Mouse (Mus musculus): ENCODE measurements around the gene Adra2a. TPM values are rescaled to one million over a fixed set of nuclear protein-coding genes. Genes with fewer than 3 reads are reported as not detected.

Gene Adra2a
- polyA plus RNA-seq, 1 experiment, result 3.0 TPM

- no peak overlapping the region for H3K4me3 ChIP-seq (ENCODE audit: control insufficient read depth, insufficient read depth, low read length)
- H3K4me1 ChIP-seq (replicated peaks; ENCODE audit: control insufficient read depth, insufficient read depth, low read length), result no peaks in the 10 kb centered on the region
- no peak for DNase-seq
- 81% methylated on average over 5 of the region's 5 CpGs for WGBS
- H3K36me3 ChIP-seq (ENCODE audit: control insufficient read depth, insufficient read depth, low read length), result no peaks in the 10 kb centered on the region
- no peak overlapping the region for H3K27ac ChIP-seq (ENCODE audit: control insufficient read depth, insufficient read depth, low read length)
- no peaks in the 10 kb centered on the region for H3K27me3 ChIP-seq (ENCODE audit: control insufficient read depth, insufficient read depth, low read length)
- no peak for TF ChIP-seq POLR2A (IDR thresholded peaks at IDR 0.05; ENCODE audit: control insufficient read depth, extremely low read depth, insufficient read depth, low read length, poor library complexity)
- TF ChIP-seq CTCF (IDR thresholded peaks at IDR 0.05; ENCODE audit: borderline replicate concordance, control insufficient read depth, extremely low read depth, insufficient read depth, low read length, poor library complexity), result no peak
These were observed 28.4 kb downstream of the Adra2a start for GRCm38 (mm10) chr19:54072233-54072800.

- H3K36me3 ChIP-seq (ENCODE audit: control insufficient read depth, insufficient read depth, low read length), result no peaks in the 10 kb centered on the region
- no peaks in the 10 kb centered on the region for H3K4me1 ChIP-seq (replicated peaks; ENCODE audit: control insufficient read depth, insufficient read depth, low read length)
- WGBS, result 70% methylated on average over 10 of the region's 10 CpGs
- no peaks in the 10 kb centered on the region for H3K27me3 ChIP-seq (ENCODE audit: control insufficient read depth, insufficient read depth, low read length)
- H3K4me3 ChIP-seq (ENCODE audit: control insufficient read depth, insufficient read depth, low read length), result no peak overlapping the region
- no peak overlapping the region for H3K27ac ChIP-seq (ENCODE audit: control insufficient read depth, insufficient read depth, low read length)
- TF ChIP-seq CTCF (IDR thresholded peaks at IDR 0.05; ENCODE audit: borderline replicate concordance, control insufficient read depth, extremely low read depth, insufficient read depth, low read length, poor library complexity) (no peak), POLR2A (IDR thresholded peaks at IDR 0.05; ENCODE audit: control insufficient read depth, extremely low read depth, insufficient read depth, low read length, poor library complexity) (no peak)
- DNase-seq, result no peak
These were observed 32.7 kb downstream of the Adra2a start for GRCm38 (mm10) chr19:54076362-54077349.

GRCm38 (mm10) chr19:54081303-54081702, 37.4 kb downstream of the Adra2a start:
- WGBS, result 95% methylated on average over 9 of the region's 9 CpGs

GRCm38 (mm10) chr19:54081716-54082165, 37.8 kb downstream of the Adra2a start:
- Histone ChIP-seq H3K36me3 (ENCODE audit: control insufficient read depth, insufficient read depth, low read length) (no peaks in the 10 kb centered on the region), H3K27me3 (ENCODE audit: control insufficient read depth, insufficient read depth, low read length) (no peaks in the 10 kb centered on the region), H3K4me3 (ENCODE audit: control insufficient read depth, insufficient read depth, low read length) (no peak overlapping the region), H3K27ac (ENCODE audit: control insufficient read depth, insufficient read depth, low read length) (no peak overlapping the region), H3K4me1 (replicated peaks; ENCODE audit: control insufficient read depth, insufficient read depth, low read length) (no peaks in the 10 kb centered on the region)
- WGBS, result 94% methylated on average over 9 of the region's 9 CpGs
- no peak for TF ChIP-seq CTCF (IDR thresholded peaks at IDR 0.05; ENCODE audit: borderline replicate concordance, control insufficient read depth, extremely low read depth, insufficient read depth, low read length, poor library complexity)
- TF ChIP-seq POLR2A (IDR thresholded peaks at IDR 0.05; ENCODE audit: control insufficient read depth, extremely low read depth, insufficient read depth, low read length, poor library complexity), result no peak
- no peak for DNase-seq

More at GRCm38 (mm10) chr19:54081303-54081702, 37.4 kb downstream of the Adra2a start:
- Histone ChIP-seq H3K4me1 (replicated peaks; ENCODE audit: control insufficient read depth, insufficient read depth, low read length) (no peaks in the 10 kb centered on the region), H3K36me3 (ENCODE audit: control insufficient read depth, insufficient read depth, low read length) (no peaks in the 10 kb centered on the region), H3K27me3 (ENCODE audit: control insufficient read depth, insufficient read depth, low read length) (no peaks in the 10 kb centered on the region), H3K27ac (ENCODE audit: control insufficient read depth, insufficient read depth, low read length) (no peak overlapping the region), H3K4me3 (ENCODE audit: control insufficient read depth, insufficient read depth, low read length) (no peak overlapping the region)
- no peak for TF ChIP-seq CTCF (IDR thresholded peaks at IDR 0.05; ENCODE audit: borderline replicate concordance, control insufficient read depth, extremely low read depth, insufficient read depth, low read length, poor library complexity)
- TF ChIP-seq POLR2A (IDR thresholded peaks at IDR 0.05; ENCODE audit: control insufficient read depth, extremely low read depth, insufficient read depth, low read length, poor library complexity), result no peak
- no peak for DNase-seq

GRCm38 (mm10) chr19:54087319-54087718, 43.4 kb downstream of the Adra2a start:
- TF ChIP-seq POLR2A (IDR thresholded peaks at IDR 0.05; ENCODE audit: control insufficient read depth, extremely low read depth, insufficient read depth, low read length, poor library complexity) (no peak), CTCF (IDR thresholded peaks at IDR 0.05; ENCODE audit: borderline replicate concordance, control insufficient read depth, extremely low read depth, insufficient read depth, low read length, poor library complexity) (no peak)
- DNase-seq, result no peak
- WGBS, result 25% methylated on average over 10 of the region's 10 CpGs
- H3K36me3 ChIP-seq (ENCODE audit: control insufficient read depth, insufficient read depth, low read length), result no peaks in the 10 kb centered on the region
- no peaks in the 10 kb centered on the region for H3K27me3 ChIP-seq (ENCODE audit: control insufficient read depth, insufficient read depth, low read length)
- H3K27ac ChIP-seq (ENCODE audit: control insufficient read depth, insufficient read depth, low read length), result no peak overlapping the region
- no peak overlapping the region for H3K4me3 ChIP-seq (ENCODE audit: control insufficient read depth, insufficient read depth, low read length)
- no peaks in the 10 kb centered on the region for H3K4me1 ChIP-seq (replicated peaks; ENCODE audit: control insufficient read depth, insufficient read depth, low read length)

GRCm38 (mm10) chr19:54093599-54093998, 49.6 kb downstream of the Adra2a start:
- no peak overlapping the region for H3K4me3 ChIP-seq (ENCODE audit: control insufficient read depth, insufficient read depth, low read length)
- H3K27me3 ChIP-seq (ENCODE audit: control insufficient read depth, insufficient read depth, low read length), result no peaks in the 10 kb centered on the region
- no peaks in the 10 kb centered on the region for H3K4me1 ChIP-seq (replicated peaks; ENCODE audit: control insufficient read depth, insufficient read depth, low read length)
- no peak for TF ChIP-seq POLR2A (IDR thresholded peaks at IDR 0.05; ENCODE audit: control insufficient read depth, extremely low read depth, insufficient read depth, low read length, poor library complexity)
- no peak for TF ChIP-seq CTCF (IDR thresholded peaks at IDR 0.05; ENCODE audit: borderline replicate concordance, control insufficient read depth, extremely low read depth, insufficient read depth, low read length, poor library complexity)
- no peak overlapping the region for H3K27ac ChIP-seq (ENCODE audit: control insufficient read depth, insufficient read depth, low read length)
- 98% methylated on average over 3 of the region's 3 CpGs for WGBS
- DNase-seq, result no peak
- no peaks in the 10 kb centered on the region for H3K36me3 ChIP-seq (ENCODE audit: control insufficient read depth, insufficient read depth, low read length)

Measured in thymus, adult 2 months (tissue).